Mouse (Mus musculus): ENCODE data around the gene Prtg. TPM values are rescaled to one million over a fixed set of nuclear protein-coding genes. Genes with fewer than 3 reads are reported as not detected.

The Prtg gene
- polyA plus RNA-seq, 1 experiment = not detected

GRCm38 (mm10) chr9:72806146-72806545 lies 528 bp upstream of the Prtg start:
- H3K4me3 ChIP-seq (ENCODE audit: insufficient read depth, low read depth, low read length) = no peak overlapping the region
- H3K27ac ChIP-seq (ENCODE audit: insufficient read depth, low read depth, low read length) = no peak overlapping the region

GRCm38 (mm10) chr9:72807420-72808005 lies 839 bp downstream of the Prtg start:
- peak overlapping the region; percentile 66 for H3K27ac ChIP-seq (ENCODE audit: insufficient read depth, low read depth, low read length)
- peak overlapping the region; percentile 89 for H3K4me3 ChIP-seq (ENCODE audit: insufficient read depth, low read depth, low read length)
- WGBS = under 1% methylated on average over 52 of the region's 52 CpGs
- TF ChIP-seq CTCF (IDR thresholded peaks at IDR 0.05; ENCODE audit: insufficient read depth, low read depth, low read length) (no peak), POLR2A (IDR thresholded peaks at IDR 0.05; ENCODE audit: insufficient read depth, low read depth, low read length) (no peak)
- peaks cover 7% of the 10 kb centered on the region for H3K4me1 ChIP-seq (ENCODE audit: control insufficient read depth, insufficient read depth, low read length)

More at GRCm38 (mm10) chr9:72806146-72806545, 528 bp upstream of the Prtg start:
- peaks cover 7% of the 10 kb centered on the region for H3K4me1 ChIP-seq (ENCODE audit: control insufficient read depth, insufficient read depth, low read length)
- TF ChIP-seq CTCF (IDR thresholded peaks at IDR 0.05; ENCODE audit: insufficient read depth, low read depth, low read length) = no peak
- no peak for TF ChIP-seq POLR2A (IDR thresholded peaks at IDR 0.05; ENCODE audit: insufficient read depth, low read depth, low read length)
- WGBS = 19% methylated on average over 14 of the region's 14 CpGs

GRCm38 (mm10) chr9:72808176-72808575 lies 1.5 kb downstream of the Prtg start:
- WGBS = 13% methylated on average over 6 of the region's 6 CpGs
- H3K4me3 ChIP-seq (ENCODE audit: insufficient read depth, low read depth, low read length) = no peak overlapping the region

GRCm38 (mm10) chr9:72808586-72808985 lies 1.9 kb downstream of the Prtg start:
- no peak for TF ChIP-seq CTCF (IDR thresholded peaks at IDR 0.05; ENCODE audit: insufficient read depth, low read depth, low read length)
- no peak for TF ChIP-seq POLR2A (IDR thresholded peaks at IDR 0.05; ENCODE audit: insufficient read depth, low read depth, low read length)
- Histone ChIP-seq H3K4me1 (ENCODE audit: control insufficient read depth, insufficient read depth, low read length) (peaks cover 7% of the 10 kb centered on the region), H3K4me3 (ENCODE audit: insufficient read depth, low read depth, low read length) (no peak overlapping the region), H3K27ac (ENCODE audit: insufficient read depth, low read depth, low read length) (no peak overlapping the region)
- whole genome bisulfite sequencing = 64% methylated on average over 3 of the region's 3 CpGs

More at GRCm38 (mm10) chr9:72808176-72808575, 1.5 kb downstream of the Prtg start:
- TF ChIP-seq POLR2A (IDR thresholded peaks at IDR 0.05; ENCODE audit: insufficient read depth, low read depth, low read length) (no peak), CTCF (IDR thresholded peaks at IDR 0.05; ENCODE audit: insufficient read depth, low read depth, low read length) (no peak)
- H3K27ac ChIP-seq (ENCODE audit: insufficient read depth, low read depth, low read length) = no peak overlapping the region
- peaks cover 7% of the 10 kb centered on the region for H3K4me1 ChIP-seq (ENCODE audit: control insufficient read depth, insufficient read depth, low read length)

- H3K27ac ChIP-seq (ENCODE audit: insufficient read depth, low read depth, low read length) = no peak overlapping the region
- H3K4me1 ChIP-seq (ENCODE audit: control insufficient read depth, insufficient read depth, low read length) = peaks cover 7% of the 10 kb centered on the region
- 95% methylated on average over 2 of the region's 2 CpGs for WGBS
- TF ChIP-seq CTCF (IDR thresholded peaks at IDR 0.05; ENCODE audit: insufficient read depth, low read depth, low read length) = no peak
- TF ChIP-seq POLR2A (IDR thresholded peaks at IDR 0.05; ENCODE audit: insufficient read depth, low read depth, low read length) = no peak
- H3K4me3 ChIP-seq (ENCODE audit: insufficient read depth, low read depth, low read length) = no peak overlapping the region
These were observed 2.4 kb downstream of the Prtg start for GRCm38 (mm10) chr9:72809077-72809476.

- H3K4me3 ChIP-seq (ENCODE audit: insufficient read depth, low read depth, low read length) = no peak overlapping the region
- WGBS = 92% methylated on average over 5 of the region's 5 CpGs
- H3K4me1 ChIP-seq (ENCODE audit: control insufficient read depth, insufficient read depth, low read length) = peaks cover 7% of the 10 kb centered on the region
- H3K27ac ChIP-seq (ENCODE audit: insufficient read depth, low read depth, low read length) = no peak overlapping the region
- TF ChIP-seq POLR2A (IDR thresholded peaks at IDR 0.05; ENCODE audit: insufficient read depth, low read depth, low read length) (no peak), CTCF (IDR thresholded peaks at IDR 0.05; ENCODE audit: insufficient read depth, low read depth, low read length) (no peak)
These were observed 3.9 kb downstream of the Prtg start for GRCm38 (mm10) chr9:72810607-72811006.

GRCm38 (mm10) chr9:72812091-72812490 lies 5.4 kb downstream of the Prtg start:
- H3K27ac ChIP-seq (ENCODE audit: insufficient read depth, low read depth, low read length) = no peak overlapping the region
- TF ChIP-seq POLR2A (IDR thresholded peaks at IDR 0.05; ENCODE audit: insufficient read depth, low read depth, low read length) (no peak), CTCF (IDR thresholded peaks at IDR 0.05; ENCODE audit: insufficient read depth, low read depth, low read length) (no peak)
- 88% methylated on average over 7 of the region's 7 CpGs for WGBS
- H3K4me3 ChIP-seq (ENCODE audit: insufficient read depth, low read depth, low read length) = no peak overlapping the region
- peaks cover 2% of the 10 kb centered on the region; the same call in 1 of the 2 replicates for H3K4me1 ChIP-seq (ENCODE audit: control insufficient read depth, insufficient read depth, low read length)

GRCm38 (mm10) chr9:72812594-72813570 lies 6.2 kb downstream of the Prtg start:
- TF ChIP-seq CTCF (IDR thresholded peaks at IDR 0.05; ENCODE audit: insufficient read depth, low read depth, low read length) (no peak), POLR2A (IDR thresholded peaks at IDR 0.05; ENCODE audit: insufficient read depth, low read depth, low read length) (no peak)
- Histone ChIP-seq H3K27ac (ENCODE audit: insufficient read depth, low read depth, low read length) (no peak overlapping the region), H3K4me1 (ENCODE audit: control insufficient read depth, insufficient read depth, low read length) (peaks cover 2% of the 10 kb centered on the region; the same call in 1 of the 2 replicates), H3K4me3 (ENCODE audit: insufficient read depth, low read depth, low read length) (no peak overlapping the region)
- WGBS = 71% methylated on average over 18 of the region's 18 CpGs

GRCm38 (mm10) chr9:72825511-72825910 lies 18.8 kb downstream of the Prtg start:
- WGBS = 70% methylated on average over 4 of the region's 4 CpGs
- H3K4me3 ChIP-seq (ENCODE audit: insufficient read depth, low read depth, low read length) = no peak overlapping the region
- no peak overlapping the region for H3K27ac ChIP-seq (ENCODE audit: insufficient read depth, low read depth, low read length)
- H3K4me1 ChIP-seq (ENCODE audit: control insufficient read depth, insufficient read depth, low read length) = no peaks in the 10 kb centered on the region
- TF ChIP-seq POLR2A (IDR thresholded peaks at IDR 0.05; ENCODE audit: insufficient read depth, low read depth, low read length) (no peak), CTCF (IDR thresholded peaks at IDR 0.05; ENCODE audit: insufficient read depth, low read depth, low read length) (no peak)
